Mouse (Mus musculus): Measurements from ENCODE around the gene Bmp7. TPM values are rescaled to one million over a fixed set of nuclear protein-coding genes. Genes with fewer than 3 reads are reported as not detected.

Gene Bmp7
- total RNA-seq, 1 experiment from 2014 or later = 15.9 TPM

GRCm38 (mm10) chr2:172949051-172949450, 8.9 kb upstream of the Bmp7 start:
- no peak for DNase-seq

- no peak for DNase-seq
Measured at GRCm38 (mm10) chr2:172940799-172941163, 660 bp upstream of the Bmp7 start.

GRCm38 (mm10) chr2:172939639-172940002, 500 bp downstream of the Bmp7 start:
- peak; percentile 40 for DNase-seq

GRCm38 (mm10) chr2:172938761-172939638, 1.1 kb downstream of the Bmp7 start:
- DNase-seq = peak; percentile 68

GRCm38 (mm10) chr2:172937326-172938190, 2.6 kb downstream of the Bmp7 start:
- no peak for DNase-seq

GRCm38 (mm10) chr2:172936844-172937243, 3.3 kb downstream of the Bmp7 start:
- no peak for DNase-seq

GRCm38 (mm10) chr2:172935776-172936562, 4.2 kb downstream of the Bmp7 start:
- no peak for DNase-seq

- peak; percentile 54 for DNase-seq
Measured at GRCm38 (mm10) chr2:172934891-172935740, 5.0 kb downstream of the Bmp7 start.

- DNase-seq = no peak
Measured at GRCm38 (mm10) chr2:172934420-172934788, 5.7 kb downstream of the Bmp7 start.

GRCm38 (mm10) chr2:172933631-172934419, 6.3 kb downstream of the Bmp7 start:
- DNase-seq = peak; percentile 75

GRCm38 (mm10) chr2:172931137-172931898, 8.8 kb downstream of the Bmp7 start:
- no peak for DNase-seq

- DNase-seq = peak; percentile 56
Measured at GRCm38 (mm10) chr2:172929905-172930436, 10.2 kb downstream of the Bmp7 start.

GRCm38 (mm10) chr2:172927643-172928042, 12.5 kb downstream of the Bmp7 start:
- DNase-seq = no peak

- no peak for DNase-seq
Measured at GRCm38 (mm10) chr2:172926311-172926710, 13.8 kb downstream of the Bmp7 start.

- DNase-seq = no peak
Measured at GRCm38 (mm10) chr2:172924961-172925360, 15.2 kb downstream of the Bmp7 start.

- DNase-seq = peak; percentile 66
Measured at GRCm38 (mm10) chr2:172923198-172923597, 16.9 kb downstream of the Bmp7 start.

GRCm38 (mm10) chr2:172922597-172922996, 17.5 kb downstream of the Bmp7 start:
- no peak for DNase-seq

GRCm38 (mm10) chr2:172914018-172914417, 26.1 kb downstream of the Bmp7 start:
- no peak for DNase-seq

- no peak for DNase-seq
Measured at GRCm38 (mm10) chr2:172911715-172912114, 28.4 kb downstream of the Bmp7 start.

GRCm38 (mm10) chr2:172911157-172911556, 29.0 kb downstream of the Bmp7 start:
- peak; percentile 89 for DNase-seq

Data from adrenal gland, postnatal 14 days (tissue).